Mouse (Mus musculus) liver, embryonic 16.5 days (tissue): ENCODE results near the gene Car5a. TPM values are rescaled to one million over a fixed set of nuclear protein-coding genes. Genes with fewer than 3 reads are reported as not detected.

ENCODE experiments used
- ATAC-seq: fragments of 200-750 bp; cut with Nextera tagmentation; 2 replicates; pipeline ENCODE4 v1.8.0; 2017; ENCODE audit warnings: low read depth, mild to moderate bottlenecking, moderate number of reproducible peaks, moderate library complexity
- H3K27ac ChIP-seq: fragments of 300-500 bp; sonication (generic); 2 replicates; pipeline ENCODE4 v1.5.1; 2014; ENCODE audit warnings: mild to moderate bottlenecking, low read length
- H3K27me3 ChIP-seq: fragments of 300-500 bp; sonication (generic); 2 replicates; pipeline ENCODE4 v1.6.1; 2014; ENCODE audit warnings: low read depth, low read length, mixed read lengths; ENCODE audit not compliant: control insufficient read depth, insufficient read depth
- H3K36me3 ChIP-seq: fragments of 300-500 bp; sonication (generic); 2 replicates; pipeline ENCODE4 v1.6.1; 2014; ENCODE audit warnings: mild to moderate bottlenecking; ENCODE audit not compliant: control insufficient read depth, insufficient read depth
- H3K4me1 ChIP-seq: fragments of 300-500 bp; sonication (generic); 2 replicates; pipeline ENCODE4 v1.6.1; 2014; ENCODE audit warnings: low read depth, low read length, mixed read lengths; ENCODE audit not compliant: control insufficient read depth
- H3K4me2 ChIP-seq: fragments of 300-500 bp; sonication (generic); 2 replicates; pipeline ENCODE4 v1.6.1; 2014; ENCODE audit warnings: low read depth, low read length, mixed read lengths
- H3K4me3 ChIP-seq: fragments of 300-500 bp; sonication (generic); 2 replicates; pipeline ENCODE4 v1.5.1; 2014; ENCODE audit warnings: low read depth, mild to moderate bottlenecking, low read length
- H3K9ac ChIP-seq: fragments of 300-500 bp; sonication (generic); 2 replicates; pipeline ENCODE4 v1.6.1; 2014; ENCODE audit warnings: low read depth, low read length
- H3K9me3 ChIP-seq: fragments of 300-500 bp; sonication (generic); replicated peaks from 2 replicates; pipeline ENCODE4 v1.6.1; 2016; ENCODE audit warnings: low read length; ENCODE audit not compliant: control insufficient read depth
- WGBS: fragments of 180-500 bp; shearing (Covaris S2); extraction: QIAGEN DNeasy Blood & Tissue Kit; methylation state at CpG from one replicate; pipeline ENCODE4 v1.1.7; 2014; ENCODE audit not compliant: insufficient replicate concordance; 5-methylcytosine and 5-hydroxymethylcytosine counted together
- polyA plus RNA-seq: library from polyadenylated mRNA; unstranded; fragments of >200 nt; fragmentation: Nextera tagmentation; extraction: Ambion mirVana; gene quantifications from 2 replicates; pipeline ENCODE4 v1.2.1, GENCODE M21; 2015

Gene Car5a
- polyA plus RNA-seq, 1 experiment from 2014 or later: 8.4 TPM

- Histone ChIP-seq H3K27me3 (no peaks in the 10 kb centered on the region), H3K9me3 (no peaks in the 10 kb centered on the region), H3K27ac (peak overlapping the region; percentile 29; the same call in 1 of the 2 replicates), H3K9ac (peak overlapping the region; percentile 34; the same call in 1 of the 2 replicates), H3K4me1 (peaks cover 22% of the 10 kb centered on the region), H3K4me2 (peak overlapping the region; percentile 36), H3K36me3 (peaks cover 1% of the 10 kb centered on the region; the same call in 1 of the 2 replicates), H3K4me3 (peak overlapping the region; percentile 22; the same call in 1 of the 2 replicates)
- ATAC-seq: no peak
- WGBS: 76% methylated on average over 8 of the region's 8 CpGs
Observed at GRCm38 (mm10) chr8:121943716-121944115, 988 bp downstream of the Car5a start.

GRCm38 (mm10) chr8:121943057-121943540, 1.6 kb downstream of the Car5a start:
- Histone ChIP-seq H3K27me3 (no peaks in the 10 kb centered on the region), H3K9me3 (no peaks in the 10 kb centered on the region), H3K4me2 (peak overlapping the region; percentile 36; the same call in 1 of the 2 replicates), H3K4me1 (peaks cover 15% of the 10 kb centered on the region), H3K9ac (no peak overlapping the region), H3K4me3 (no peak overlapping the region), H3K27ac (no peak overlapping the region), H3K36me3 (peaks cover 3% of the 10 kb centered on the region; the same call in 1 of the 2 replicates)
- ATAC-seq: no peak
- 21% methylated on average over 2 of the region's 2 CpGs for WGBS

- WGBS: 57% methylated on average over 7 of the region's 7 CpGs
- no peak for ATAC-seq
Observed at GRCm38 (mm10) chr8:121938732-121939131, 6.0 kb downstream of the Car5a start.

GRCm38 (mm10) chr8:121936391-121936790, 8.3 kb downstream of the Car5a start:
- no peak for ATAC-seq
- H3K4me3 ChIP-seq: no peak overlapping the region
- H3K9me3 ChIP-seq: no peaks in the 10 kb centered on the region
- H3K27me3 ChIP-seq: no peaks in the 10 kb centered on the region
- 70% methylated on average over 14 of the region's 14 CpGs for WGBS
- H3K27ac ChIP-seq: no peak overlapping the region
- peaks cover 3% of the 10 kb centered on the region; the same call in 1 of the 2 replicates for H3K36me3 ChIP-seq
- H3K4me1 ChIP-seq: no peaks in the 10 kb centered on the region
- no peak overlapping the region for H3K9ac ChIP-seq
- H3K4me2 ChIP-seq: no peak overlapping the region

More at GRCm38 (mm10) chr8:121938732-121939131, 6.0 kb downstream of the Car5a start:
- H3K9ac ChIP-seq: no peak overlapping the region
- H3K4me1 ChIP-seq: no peaks in the 10 kb centered on the region; the same call in 1 of the 2 replicates
- no peak overlapping the region for H3K27ac ChIP-seq
- H3K36me3 ChIP-seq: peaks cover 3% of the 10 kb centered on the region; the same call in 1 of the 2 replicates
- no peak overlapping the region for H3K4me3 ChIP-seq
- H3K27me3 ChIP-seq: no peaks in the 10 kb centered on the region
- no peaks in the 10 kb centered on the region for H3K9me3 ChIP-seq
- H3K4me2 ChIP-seq: no peak overlapping the region

GRCm38 (mm10) chr8:121935341-121936294, 9.1 kb downstream of the Car5a start:
- WGBS: 58% methylated on average over 12 of the region's 12 CpGs
- Histone ChIP-seq H3K4me3 (no peak overlapping the region), H3K27ac (no peak overlapping the region), H3K9me3 (no peaks in the 10 kb centered on the region), H3K4me2 (no peak overlapping the region), H3K4me1 (no peaks in the 10 kb centered on the region), H3K9ac (no peak overlapping the region), H3K27me3 (no peaks in the 10 kb centered on the region), H3K36me3 (peaks cover 3% of the 10 kb centered on the region; the same call in 1 of the 2 replicates)
- no peak for ATAC-seq

- no peaks in the 10 kb centered on the region for H3K9me3 ChIP-seq
- H3K4me3 ChIP-seq: no peak overlapping the region
- peaks cover 3% of the 10 kb centered on the region; the same call in 1 of the 2 replicates for H3K36me3 ChIP-seq
- no peak overlapping the region for H3K4me2 ChIP-seq
- H3K27ac ChIP-seq: no peak overlapping the region
- no peaks in the 10 kb centered on the region for H3K4me1 ChIP-seq
- no peak for ATAC-seq
- H3K9ac ChIP-seq: no peak overlapping the region
- H3K27me3 ChIP-seq: no peaks in the 10 kb centered on the region
Observed at GRCm38 (mm10) chr8:121934923-121935322, 9.8 kb downstream of the Car5a start.

- H3K9ac ChIP-seq: no peak overlapping the region
- no peak overlapping the region for H3K4me2 ChIP-seq
- H3K4me1 ChIP-seq: no peaks in the 10 kb centered on the region
- 27% methylated on average over 4 of the region's 4 CpGs for WGBS
- H3K4me3 ChIP-seq: no peak overlapping the region
- no peaks in the 10 kb centered on the region for H3K27me3 ChIP-seq
- ATAC-seq: no peak
- no peak overlapping the region for H3K27ac ChIP-seq
- no peaks in the 10 kb centered on the region for H3K9me3 ChIP-seq
- H3K36me3 ChIP-seq: peaks cover 3% of the 10 kb centered on the region; the same call in 1 of the 2 replicates
Observed at GRCm38 (mm10) chr8:121934506-121934905, 10.2 kb downstream of the Car5a start.

GRCm38 (mm10) chr8:121932668-121933520, 11.8 kb downstream of the Car5a start:
- Histone ChIP-seq H3K4me3 (no peak overlapping the region), H3K4me1 (no peaks in the 10 kb centered on the region), H3K36me3 (no peaks in the 10 kb centered on the region), H3K4me2 (no peak overlapping the region), H3K27ac (no peak overlapping the region), H3K9ac (no peak overlapping the region), H3K27me3 (no peaks in the 10 kb centered on the region), H3K9me3 (no peaks in the 10 kb centered on the region)
- 69% methylated on average over 14 of the region's 14 CpGs for WGBS
- ATAC-seq: no peak
